Mouse (Mus musculus): ENCODE data around the gene Ccnc.
"Not testable (repeated sequence)": the region's sequence is repeated elsewhere in the genome, so short reads cannot be mapped to it uniquely, and the experiment has no call there.

Gene Ccnc

DNA sequence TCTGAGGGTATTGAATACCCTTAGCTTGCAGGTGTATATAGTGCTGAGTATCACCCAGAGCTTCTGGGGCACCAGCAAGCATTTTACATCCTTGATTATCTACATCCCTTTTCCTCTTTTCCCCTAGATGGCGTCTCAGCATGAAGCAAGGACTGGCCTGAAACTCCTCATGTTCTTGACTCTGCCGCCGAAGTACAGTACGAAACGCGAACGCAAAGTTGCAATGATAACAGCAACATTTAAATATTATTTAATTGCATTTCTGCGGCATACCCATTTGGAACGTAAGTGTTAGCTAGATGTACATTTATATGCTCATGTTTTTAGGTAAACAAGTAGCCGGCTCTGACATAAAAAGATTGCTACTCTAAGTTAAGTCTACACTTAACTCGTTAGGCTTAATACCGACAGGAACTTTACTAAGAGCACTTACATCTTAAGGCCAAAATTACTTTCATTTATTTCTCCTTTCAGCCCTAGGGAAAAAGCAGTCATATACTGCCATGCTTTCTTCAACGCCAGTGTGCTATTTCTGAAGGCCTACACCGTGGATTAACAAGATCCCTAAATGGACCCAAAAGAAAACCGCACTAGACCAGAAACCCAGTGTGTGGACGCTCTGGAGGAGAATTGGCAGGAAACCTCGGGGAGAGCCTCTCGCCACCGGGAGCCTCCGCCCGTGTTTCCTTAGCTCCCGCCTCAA lies 438 bp upstream of the Ccnc start:
- DNase-seq (ENCODE audit: low spot score): peak; percentile 50

DNA sequence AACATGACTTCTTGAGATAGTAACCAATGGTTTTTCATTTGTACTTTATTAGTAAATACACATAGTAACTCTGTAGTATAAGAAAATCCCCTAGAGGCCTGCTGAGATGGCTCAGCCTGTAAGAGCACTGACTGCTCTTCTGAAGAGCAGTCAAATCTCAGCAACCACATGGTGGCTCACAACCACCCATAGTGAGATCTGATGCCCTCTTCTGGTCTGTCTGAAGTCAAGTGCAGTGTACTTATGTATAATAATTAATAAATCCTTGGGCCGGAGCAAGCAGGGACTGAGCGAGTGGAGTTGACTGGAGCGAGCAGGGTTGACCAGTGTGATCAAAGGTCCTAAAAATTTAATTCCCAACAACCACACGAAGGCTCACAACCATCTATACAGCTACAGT lies 11.7 kb downstream of the Ccnc start:
- DNase-seq (ENCODE audit: low spot score): no peak

- not testable (repeated sequence) for DNase-seq (ENCODE audit: low spot score)
Observed at GRCm38 (mm10) chr4:21744142-21744541, 16.6 kb downstream of the Ccnc start.

- DNase-seq (ENCODE audit: low spot score): no peak
Observed at GRCm38 (mm10) chr4:21745723-21746122, 18.2 kb downstream of the Ccnc start.

GRCm38 (mm10) chr4:21755123-21755789 lies 27.8 kb downstream of the Ccnc start:
- DNase-seq (ENCODE audit: low spot score): no peak

- no peak for DNase-seq (ENCODE audit: low spot score)
Observed at GRCm38 (mm10) chr4:21758860-21759259, 31.4 kb downstream of the Ccnc start.

- DNase-seq (ENCODE audit: low spot score): peak; percentile 36
Observed at GRCm38 (mm10) chr4:21761416-21762160, 34.1 kb downstream of the Ccnc start.

DNA sequence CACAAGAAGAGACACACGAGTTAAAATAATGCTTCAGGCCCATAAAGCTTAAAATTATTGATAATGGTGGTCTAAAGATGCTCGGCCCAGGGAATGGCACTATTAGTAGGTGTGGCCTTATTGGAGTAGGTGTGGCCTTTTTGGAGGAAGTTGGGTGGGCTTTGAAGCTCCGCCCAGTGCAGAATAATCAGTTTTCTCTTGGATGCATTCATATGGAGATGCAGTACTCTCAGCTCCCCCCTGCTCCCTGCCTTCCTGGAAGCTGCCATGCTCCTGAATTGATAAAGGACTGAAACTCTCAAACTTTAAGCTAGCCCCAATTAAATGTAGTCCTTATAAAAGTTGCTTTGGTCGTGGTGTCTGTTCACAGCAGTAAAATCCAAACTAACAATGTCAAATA lies 36.3 kb downstream of the Ccnc start:
- DNase-seq (ENCODE audit: low spot score): no peak

- no peak for DNase-seq (ENCODE audit: low spot score)
Observed at GRCm38 (mm10) chr4:21766171-21766862, 38.8 kb downstream of the Ccnc start.

- peak; percentile 89 for DNase-seq (ENCODE audit: low spot score)
Observed at GRCm38 (mm10) chr4:21766863-21767304, 39.4 kb downstream of the Ccnc start, which contains the start of the genes Usp45 and Tstd3. Usp45 (plus strand) TSS chr4:21767156. Tstd3 (minus strand) TSS chr4:21767212.

- no peak for DNase-seq (ENCODE audit: low spot score)
Observed at GRCm38 (mm10) chr4:21771064-21771463, 43.6 kb downstream of the Ccnc start.

DNA sequence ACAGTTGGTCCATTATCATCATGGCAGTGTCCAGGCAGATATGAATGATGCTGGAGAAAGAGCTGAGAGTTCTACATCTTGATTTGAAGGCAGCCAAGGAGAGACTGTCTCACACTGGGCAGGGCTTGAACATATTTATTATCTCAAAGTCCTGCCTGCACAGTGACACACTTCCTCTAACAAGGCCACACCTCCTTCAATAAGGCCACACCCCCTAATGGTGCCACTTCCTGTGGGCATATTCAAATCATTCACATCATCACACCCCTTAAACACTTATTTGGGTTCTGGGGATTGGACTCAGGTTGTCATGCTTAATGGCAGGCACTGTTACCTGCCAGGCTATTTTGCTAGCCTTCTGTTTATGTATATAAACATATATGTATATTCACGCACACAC lies 44.8 kb downstream of the Ccnc start:
- no peak for DNase-seq (ENCODE audit: low spot score)

DNA sequence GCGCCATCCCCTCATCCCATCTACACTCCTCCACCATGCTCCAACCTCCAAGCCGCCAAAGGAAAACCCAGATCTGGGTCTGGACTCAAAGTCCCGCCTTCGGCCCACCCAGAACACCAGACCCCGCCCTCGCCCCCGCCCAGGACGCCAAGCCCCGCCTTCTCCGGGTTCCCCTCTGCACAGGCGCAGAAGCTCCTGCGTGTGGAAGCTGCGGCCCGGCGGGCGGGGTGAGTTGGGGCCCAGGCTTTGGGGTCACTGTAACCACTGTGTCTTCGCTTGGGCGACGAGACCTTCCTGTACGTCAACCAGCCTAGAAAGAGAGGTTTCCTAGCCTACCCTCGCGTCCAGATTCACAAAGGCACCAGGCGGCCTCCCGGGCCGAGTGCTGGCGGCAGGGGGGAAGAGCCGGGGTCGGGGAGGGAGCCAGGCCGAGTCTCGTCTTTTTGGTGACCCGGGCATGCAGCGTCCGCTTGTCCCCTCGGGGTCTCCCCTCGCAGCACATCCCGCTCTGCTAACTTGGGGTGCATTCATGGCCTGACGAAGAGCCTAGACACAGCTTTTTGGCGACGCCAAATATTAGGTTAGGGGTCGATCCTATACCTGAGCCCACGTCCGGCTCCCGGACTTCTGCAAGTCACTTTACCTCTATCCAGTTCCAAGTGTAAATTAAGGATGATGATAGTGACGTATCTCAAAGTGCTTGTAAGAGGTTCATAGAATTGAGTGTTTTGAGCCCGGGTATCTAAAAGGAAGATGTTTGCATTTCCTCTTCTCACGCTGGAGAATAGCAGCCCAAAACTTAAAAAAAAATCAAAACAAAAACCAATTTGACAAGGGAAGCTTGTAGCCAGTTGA lies 48.8 kb downstream of the Ccnc start:
- DNase-seq (ENCODE audit: low spot score): peak; percentile 88

DNA sequence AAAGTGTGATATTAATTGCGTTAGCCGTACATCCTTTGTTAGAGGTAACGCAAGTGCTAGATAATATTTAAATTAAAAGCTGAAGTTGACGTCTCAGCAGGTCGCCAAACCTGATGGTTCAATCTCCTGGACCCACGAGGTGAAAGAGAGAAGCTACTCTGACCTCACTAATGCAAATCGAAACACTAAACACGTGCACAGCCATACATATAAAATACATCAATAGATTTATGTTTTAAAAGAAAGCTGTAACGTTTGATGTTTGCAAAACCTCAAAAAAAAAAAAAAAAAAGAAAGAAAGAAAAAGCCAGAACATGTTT lies 49.4 kb downstream of the Ccnc start:
- no peak for DNase-seq (ENCODE audit: low spot score)

DNA sequence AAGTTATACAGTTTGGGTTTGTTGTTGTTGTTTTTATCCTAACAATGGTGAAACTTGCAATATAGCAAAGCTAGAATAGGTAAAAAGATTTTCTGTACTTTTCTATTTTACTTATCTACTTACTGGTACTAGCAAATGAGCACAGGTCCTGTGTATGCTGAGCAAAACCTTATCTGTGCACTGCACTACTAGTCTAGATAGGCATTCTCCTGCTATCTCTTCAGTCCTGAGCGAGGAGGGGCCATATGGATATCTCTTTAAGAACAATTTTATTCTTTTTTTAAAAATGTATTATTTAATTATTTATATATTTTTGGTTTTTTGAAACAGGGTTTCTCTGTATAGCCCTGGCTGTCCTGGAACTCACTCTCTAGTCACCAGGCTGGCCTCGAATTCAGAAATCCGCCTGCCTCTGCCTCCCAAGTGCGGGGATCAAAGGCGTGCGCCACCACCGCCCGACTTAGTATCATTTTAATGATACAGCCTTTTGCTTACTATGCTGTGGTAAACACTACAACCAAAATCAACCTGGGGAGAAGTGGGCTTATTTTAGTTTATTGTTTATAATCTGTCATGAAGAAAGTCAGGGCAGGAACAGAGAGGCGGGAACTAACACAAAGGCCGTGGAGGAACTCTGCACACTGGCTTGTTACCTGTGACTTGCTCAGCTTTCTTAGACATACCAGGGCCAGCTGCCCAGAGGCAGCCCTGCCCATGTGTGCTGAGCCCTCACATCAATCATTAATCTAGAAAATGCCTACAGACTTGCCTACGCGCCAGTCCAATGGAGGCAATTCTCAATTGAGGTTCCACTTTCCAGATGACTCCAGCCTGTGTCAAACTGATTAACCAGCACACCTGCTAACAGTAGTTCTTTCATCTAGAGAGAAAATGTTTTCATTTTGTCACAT lies 53.6 kb downstream of the Ccnc start:
- no peak for DNase-seq (ENCODE audit: low spot score)

GRCm38 (mm10) chr4:21786268-21786667 lies 58.8 kb downstream of the Ccnc start:
- DNase-seq (ENCODE audit: low spot score): no peak

DNA sequence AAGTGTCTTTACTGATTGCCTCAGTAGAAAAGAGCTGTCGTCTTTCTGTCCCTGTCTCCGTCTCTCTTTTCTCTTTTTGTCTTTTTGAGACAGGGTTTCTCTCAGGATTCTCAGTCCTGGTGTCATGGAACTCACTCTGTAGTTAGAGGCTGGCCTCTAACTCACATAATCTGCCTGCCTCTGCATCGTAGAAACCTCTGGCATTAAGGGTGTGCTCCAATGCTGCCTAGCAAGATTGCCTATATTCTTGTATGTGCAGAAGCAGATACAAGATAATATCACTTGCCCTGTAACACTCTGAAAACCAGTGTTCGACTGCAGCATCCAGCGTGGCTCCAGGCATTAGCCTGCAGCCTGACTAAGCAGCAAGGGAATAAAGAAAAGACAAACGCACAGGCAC lies 61.4 kb downstream of the Ccnc start:
- no peak for DNase-seq (ENCODE audit: low spot score)

DNA sequence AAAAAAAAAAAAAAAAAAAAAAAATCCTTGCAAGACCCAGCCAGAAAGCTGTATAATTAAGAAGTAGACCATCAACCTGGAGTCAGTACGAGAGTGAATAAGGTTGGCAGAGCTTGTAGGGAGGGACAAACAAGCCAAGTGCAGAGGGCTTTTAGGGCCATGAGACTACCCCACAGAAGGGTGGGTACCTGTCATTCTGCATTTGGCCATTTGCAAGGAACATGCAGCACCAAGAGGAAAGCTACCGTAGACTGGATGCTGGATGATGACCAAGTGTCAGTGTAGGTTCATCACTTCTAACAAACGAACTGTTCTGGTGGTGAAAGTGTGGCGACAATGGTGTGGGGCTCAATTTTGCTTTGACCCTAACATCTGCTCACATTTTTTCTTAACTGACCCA lies 62.3 kb downstream of the Ccnc start:
- no peak for DNase-seq (ENCODE audit: low spot score)

- peak; percentile 43 for DNase-seq (ENCODE audit: low spot score)
Observed at GRCm38 (mm10) chr4:21793631-21794030, 66.1 kb downstream of the Ccnc start.

DNA sequence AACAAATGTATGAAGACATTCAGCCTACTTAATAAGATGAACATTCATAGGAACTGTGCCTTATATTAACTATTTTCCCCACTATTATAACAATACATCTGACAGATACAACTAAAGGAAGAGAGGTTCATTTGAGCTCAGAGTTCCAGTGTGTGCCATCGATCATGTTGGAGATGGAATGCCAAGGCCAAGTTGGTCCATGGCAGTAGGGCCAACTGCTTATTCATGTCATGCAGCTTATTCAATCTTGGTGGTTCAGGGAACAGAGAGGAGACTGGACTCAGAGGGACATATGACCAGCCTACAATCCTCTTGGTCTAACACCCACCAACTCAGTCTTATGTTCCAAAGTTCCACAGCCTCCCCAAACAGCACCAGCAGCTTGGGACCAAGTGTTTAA lies 73.5 kb downstream of the Ccnc start:
- DNase-seq (ENCODE audit: low spot score): no peak

All from layer of hippocampus, adult 11-12 months (tissue).